Mouse (Mus musculus) skeletal muscle tissue, postnatal 0 days (tissue): ENCODE data around the gene Dynlrb1. TPM values are rescaled to one million over a fixed set of nuclear protein-coding genes. Genes with fewer than 3 reads are reported as not detected.

Experiments used
- polyA plus RNA-seq: library from polyadenylated mRNA; unstranded; fragments of >200 nt; fragmentation: Nextera tagmentation; extraction: Ambion mirVana; gene quantifications from 2 replicates; pipeline ENCODE4 v1.2.1, GENCODE M21; 2015

Gene Dynlrb1
- 261 and 298 TPM in 2 replicates for polyA plus RNA-seq

DNA sequence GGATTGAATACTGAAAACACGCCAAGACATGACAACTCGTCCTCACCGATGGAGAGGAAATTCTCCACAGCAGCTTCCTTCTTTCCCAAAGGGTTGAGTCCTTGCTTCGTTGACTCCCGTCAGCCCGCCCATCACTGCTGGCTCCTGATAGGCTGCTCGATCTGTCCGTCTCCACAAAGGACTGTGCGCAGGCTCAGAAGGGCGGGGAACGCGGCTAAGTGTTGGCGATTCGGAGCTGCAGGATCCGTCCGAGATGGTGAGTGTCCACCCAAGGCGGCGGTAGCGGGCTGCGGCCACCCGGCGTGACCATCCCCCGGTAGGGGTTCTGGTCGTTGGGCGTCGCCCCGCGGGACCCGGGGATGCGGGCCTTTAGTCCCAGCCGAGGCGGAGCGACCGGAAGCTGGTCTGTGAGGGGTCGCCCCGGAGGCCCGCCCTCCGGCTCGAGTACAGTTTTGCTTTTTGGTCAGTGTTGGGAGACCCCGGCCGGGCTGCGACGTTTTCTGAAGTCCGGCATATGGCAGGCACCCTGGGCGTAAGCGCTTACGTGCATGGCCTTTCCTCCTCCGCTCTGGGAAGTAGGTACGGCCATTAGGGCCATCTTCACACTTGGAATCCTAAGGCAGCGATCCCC, at the start of gene Dynlrb1:
Dynlrb1 (plus strand) TSS at position 172 of the 631 bp plus-strand sequence.

DNA sequence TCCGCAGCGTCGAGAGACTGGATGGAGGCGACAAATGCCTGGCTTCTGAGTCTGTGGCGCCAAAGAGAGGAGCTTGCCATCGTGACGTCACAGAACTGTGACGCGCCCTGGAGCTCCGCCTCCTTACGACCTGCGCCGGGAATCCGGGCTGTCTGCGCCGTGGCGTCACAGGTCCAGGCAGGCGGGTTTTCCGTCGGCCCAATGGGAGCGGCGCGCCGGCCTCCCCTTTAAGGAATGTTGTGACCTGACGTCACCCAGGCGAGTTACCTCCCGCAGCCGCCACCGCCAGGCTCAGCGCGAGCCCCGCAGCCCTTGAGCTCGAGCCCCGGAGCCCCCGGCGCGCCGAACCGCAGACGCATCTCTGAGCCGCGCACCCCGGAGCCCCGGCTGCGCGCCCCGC, 39.9 kb downstream of the Dynlrb1 start, which contains the start of gene Map1lc3a:
Map1lc3a (plus strand) TSS at position 103 of the 400 bp plus-strand sequence.

Other genes starting within 250 kb of the Dynlrb1 start
- 0.05 and 0.07 TPM in 2 replicates for gene Gm14226, start 218.3 kb upstream of the Dynlrb1 start, polyA plus RNA-seq
- 33.0 and 36.9 TPM in 2 replicates for gene Ahcy, start 162.0 kb upstream of the Dynlrb1 start, polyA plus RNA-seq
- gene Itch, start 103.0 kb upstream of the Dynlrb1 start, polyA plus RNA-seq, result 19.6 and 20.3 TPM in 2 replicates
- gene Map1lc3a, start 39.8 kb downstream of the Dynlrb1 start, polyA plus RNA-seq, result 424 and 513 TPM in 2 replicates
- 36.8 and 37.1 TPM in 2 replicates for gene Pigu, start 120.9 kb downstream of the Dynlrb1 start, polyA plus RNA-seq
- 92.6 and 108 TPM in 2 replicates for gene Trp53inp2, start 144.5 kb downstream of the Dynlrb1 start, polyA plus RNA-seq
- 10.4 and 11.1 TPM in 2 replicates for gene Ncoa6, start 237.4 kb downstream of the Dynlrb1 start, polyA plus RNA-seq